Mouse (Mus musculus) adrenal gland, adult 18-20 months (tissue): ENCODE measurements around the gene Supt6. TPM values are rescaled to one million over a fixed set of nuclear protein-coding genes. Genes with fewer than 3 reads are reported as not detected.

Experiments used
- DNase-seq, 2 experiments: peaks; one replicate each; pipeline ENCODE4 v3.0.0; 2021 to 2022; ENCODE audit warnings: low spot score in 2 of 2
- total RNA-seq, 2 experiments: library from RNA; stranded (reverse); gene quantifications; 1 replicate in 1 of 2; 2 replicates in 1 of 2; pipeline ENCODE4 v1.2.3; 2021

Gene Supt6
- total RNA-seq, 2 experiments from 2014 or later = 71.5 to 85.0 TPM

DNA sequence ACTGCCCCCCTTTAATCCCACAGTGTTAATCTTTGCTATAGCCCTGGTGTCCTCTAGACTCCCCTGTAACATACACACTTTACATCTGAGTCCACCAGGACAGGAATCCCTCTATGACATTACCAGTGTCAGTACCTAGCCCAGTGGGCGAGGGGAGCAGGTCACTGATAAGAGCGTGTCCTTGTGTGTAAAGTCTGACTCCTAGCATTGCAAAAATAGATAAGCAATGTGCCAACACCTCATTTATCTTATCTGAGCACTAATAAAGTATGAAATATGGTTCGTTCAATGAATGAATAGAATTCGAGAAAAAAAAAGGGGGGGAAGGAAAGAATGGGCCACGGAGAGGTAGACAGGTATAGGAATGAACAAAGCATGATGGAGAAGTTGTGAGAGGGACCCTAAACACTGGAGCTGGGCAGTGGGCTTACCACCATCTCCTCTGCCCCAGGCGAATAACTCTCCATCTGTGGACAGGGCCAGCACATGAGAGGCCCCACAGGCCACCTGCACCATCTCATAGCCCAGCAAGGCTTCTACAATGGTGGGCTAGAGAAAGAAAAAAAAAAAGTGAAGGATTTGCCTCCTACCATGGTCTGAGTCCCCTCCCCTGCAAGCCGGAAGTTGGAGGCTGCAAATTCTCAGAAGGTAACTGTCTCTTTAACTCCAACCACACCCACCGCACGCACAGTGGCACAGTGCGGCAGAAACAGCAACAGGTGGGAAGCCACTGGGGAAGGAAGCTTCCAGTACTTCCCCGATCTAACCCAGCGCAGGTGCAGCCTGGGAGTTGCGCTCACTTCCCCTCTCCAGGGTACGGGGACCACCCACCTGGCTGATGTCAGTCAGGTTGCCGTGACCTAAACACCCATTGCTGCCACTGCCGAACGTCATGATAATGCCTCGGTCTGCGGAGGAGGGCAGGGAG is 77.0 kb downstream of the Supt6 start:
- DNase-seq = no peak

DNA sequence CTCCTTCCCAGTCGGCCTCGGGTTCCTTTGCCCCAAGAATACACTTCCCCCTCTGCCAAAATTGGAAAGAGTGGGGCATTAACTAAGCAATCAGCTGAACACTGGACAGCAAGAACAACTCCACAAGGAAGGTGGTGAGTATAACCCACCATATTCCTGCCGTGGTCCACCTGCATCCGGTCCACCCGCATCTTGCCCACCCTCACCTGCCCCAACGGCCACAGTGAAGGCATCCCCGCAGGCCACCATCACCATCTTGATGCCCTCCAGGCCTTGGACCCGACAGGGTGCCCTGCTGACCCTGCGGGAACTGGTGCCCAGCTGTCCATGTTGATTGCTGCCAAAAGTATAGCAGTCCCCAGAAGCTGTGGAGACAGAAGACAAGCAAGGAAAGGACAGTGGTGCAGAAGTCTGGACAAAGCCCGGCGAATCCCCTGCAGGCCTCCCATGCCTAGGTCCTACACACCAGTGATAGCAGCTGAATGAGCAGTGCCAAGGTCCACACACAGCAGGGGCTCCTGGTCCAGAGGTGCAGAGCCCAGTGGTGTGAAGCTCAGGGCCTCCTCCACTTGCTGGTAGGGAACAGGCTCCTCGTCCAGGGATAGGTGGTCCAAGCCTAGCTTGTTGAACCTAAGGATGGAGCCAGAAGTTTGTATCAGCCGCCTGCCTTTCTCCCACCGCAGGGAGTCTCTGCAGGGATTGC is 78.4 kb downstream of the Supt6 start:
- DNase-seq = no peak

DNA sequence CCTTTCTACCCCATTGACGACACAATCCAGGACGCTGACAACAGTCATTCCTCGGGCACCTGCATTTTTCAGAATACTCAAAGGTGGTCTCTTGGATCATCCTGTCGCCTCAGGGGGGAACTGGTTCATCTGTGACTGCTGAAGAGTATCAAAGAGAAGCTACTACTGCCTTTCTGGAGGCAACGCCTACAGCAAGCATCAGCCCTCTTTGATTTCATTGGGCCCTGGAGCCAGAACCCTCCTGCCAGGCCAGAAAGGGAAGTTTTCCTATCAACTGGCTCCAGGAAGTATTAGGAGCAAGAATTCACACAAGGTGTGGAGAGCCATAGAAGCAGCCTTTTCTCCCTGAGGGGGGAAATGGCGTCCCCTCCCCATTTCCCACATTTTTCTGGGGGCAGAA is 79.1 kb downstream of the Supt6 start:
- no peak for DNase-seq

DNA sequence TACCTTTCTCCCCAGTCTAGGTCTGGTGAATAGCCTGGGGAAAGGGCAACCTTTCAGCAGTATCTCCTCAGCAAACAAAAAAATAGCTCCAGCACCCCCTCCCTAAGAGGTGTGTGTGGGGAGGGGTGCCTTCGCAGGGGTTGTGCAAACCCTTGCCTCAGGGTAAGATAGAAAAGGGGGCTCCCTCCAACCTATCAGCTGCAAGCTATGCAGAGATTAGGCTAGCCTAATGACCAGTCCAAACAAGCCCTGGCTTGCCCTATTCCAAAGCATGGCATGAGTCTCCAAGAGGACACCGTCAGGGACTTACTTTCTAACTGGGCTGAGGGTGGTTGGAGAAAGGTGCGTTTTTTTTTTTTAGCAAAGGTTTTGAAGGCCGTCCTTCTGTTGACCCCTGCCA is 79.6 kb downstream of the Supt6 start:
- no peak for DNase-seq

DNA sequence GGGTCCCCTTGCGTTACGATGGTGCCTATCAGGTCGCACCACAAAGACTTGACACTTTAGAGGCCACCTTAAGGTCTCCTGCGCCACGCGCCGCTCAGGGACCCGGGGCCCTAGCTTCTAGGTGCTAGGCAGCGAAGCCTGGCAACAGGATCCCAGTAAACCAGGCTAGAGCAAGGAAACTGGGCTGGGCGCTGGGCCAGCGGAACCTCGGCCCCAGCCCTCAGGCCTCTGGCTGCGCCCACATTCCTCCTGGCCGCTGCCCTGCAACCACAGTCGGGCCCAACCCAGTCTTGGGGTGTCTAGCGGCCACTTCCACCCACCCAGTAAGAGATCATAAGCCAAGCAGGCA is 80.1 kb downstream of the Supt6 start:
- DNase-seq = peak in 1 of 2 experiments; percentile 51

DNA sequence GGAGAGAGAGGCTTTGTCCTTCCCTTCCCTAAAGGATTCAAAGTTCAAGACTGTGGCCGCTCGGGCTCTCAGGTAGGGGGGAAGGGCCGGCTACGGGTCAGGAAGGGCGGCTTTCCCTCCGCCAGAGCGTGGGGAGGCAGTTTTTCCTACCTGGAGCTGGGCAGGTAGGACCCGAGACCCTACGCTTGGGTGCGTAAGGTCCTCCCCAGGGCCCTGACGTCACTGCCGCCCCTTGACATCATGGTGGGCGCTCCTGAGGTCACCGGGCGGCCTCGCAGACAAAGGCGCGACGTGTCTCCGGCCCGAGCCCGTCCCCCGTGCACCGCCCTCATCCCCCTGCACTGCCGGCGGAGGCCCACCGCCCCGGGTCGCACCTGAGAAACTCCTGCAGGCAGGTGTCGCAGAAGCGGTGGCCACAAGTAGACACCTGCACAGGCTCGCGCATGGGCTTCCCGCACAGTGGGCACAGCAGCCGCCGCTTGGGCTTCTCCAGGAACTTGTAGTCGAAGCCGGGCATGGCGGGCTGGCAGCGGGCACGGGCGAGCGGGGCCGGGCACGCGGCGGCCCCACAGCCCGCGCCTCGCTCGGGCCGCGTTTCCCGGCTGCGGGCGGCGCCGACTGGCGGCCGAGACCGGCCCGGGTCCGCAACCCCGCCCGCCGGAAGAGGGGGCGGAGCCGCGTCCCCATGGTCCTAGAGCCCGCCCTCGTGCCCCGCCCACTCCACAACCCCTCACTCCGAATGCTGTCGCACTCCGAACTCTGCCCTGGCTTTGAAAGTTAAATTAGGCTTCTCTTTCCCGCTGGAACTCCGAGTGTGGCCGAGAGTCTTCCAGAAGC is 80.6 kb downstream of the Supt6 start, which contains the start of gene Traf4:
Gene Traf4, minus strand, starts transcription at position 666 of the 837 bp plus-strand sequence.
- DNase-seq = peak; percentile 83 to 85

DNA sequence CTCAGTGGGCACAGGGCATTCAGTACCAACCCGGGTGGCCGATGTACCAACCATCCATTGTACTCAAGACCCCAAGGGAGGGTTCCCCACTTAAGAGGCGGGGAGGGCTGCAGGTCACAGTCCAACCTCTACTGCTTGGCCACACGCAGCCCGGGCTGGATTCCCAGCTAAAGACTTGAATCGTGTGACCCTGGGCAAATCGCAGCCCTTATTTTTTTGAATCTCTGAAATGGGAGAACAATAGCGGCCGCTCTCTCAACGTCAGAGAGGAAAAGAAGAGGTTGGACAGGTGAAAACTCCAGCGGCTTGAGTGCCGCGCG is 81.2 kb downstream of the Supt6 start:
- no peak for DNase-seq

DNA sequence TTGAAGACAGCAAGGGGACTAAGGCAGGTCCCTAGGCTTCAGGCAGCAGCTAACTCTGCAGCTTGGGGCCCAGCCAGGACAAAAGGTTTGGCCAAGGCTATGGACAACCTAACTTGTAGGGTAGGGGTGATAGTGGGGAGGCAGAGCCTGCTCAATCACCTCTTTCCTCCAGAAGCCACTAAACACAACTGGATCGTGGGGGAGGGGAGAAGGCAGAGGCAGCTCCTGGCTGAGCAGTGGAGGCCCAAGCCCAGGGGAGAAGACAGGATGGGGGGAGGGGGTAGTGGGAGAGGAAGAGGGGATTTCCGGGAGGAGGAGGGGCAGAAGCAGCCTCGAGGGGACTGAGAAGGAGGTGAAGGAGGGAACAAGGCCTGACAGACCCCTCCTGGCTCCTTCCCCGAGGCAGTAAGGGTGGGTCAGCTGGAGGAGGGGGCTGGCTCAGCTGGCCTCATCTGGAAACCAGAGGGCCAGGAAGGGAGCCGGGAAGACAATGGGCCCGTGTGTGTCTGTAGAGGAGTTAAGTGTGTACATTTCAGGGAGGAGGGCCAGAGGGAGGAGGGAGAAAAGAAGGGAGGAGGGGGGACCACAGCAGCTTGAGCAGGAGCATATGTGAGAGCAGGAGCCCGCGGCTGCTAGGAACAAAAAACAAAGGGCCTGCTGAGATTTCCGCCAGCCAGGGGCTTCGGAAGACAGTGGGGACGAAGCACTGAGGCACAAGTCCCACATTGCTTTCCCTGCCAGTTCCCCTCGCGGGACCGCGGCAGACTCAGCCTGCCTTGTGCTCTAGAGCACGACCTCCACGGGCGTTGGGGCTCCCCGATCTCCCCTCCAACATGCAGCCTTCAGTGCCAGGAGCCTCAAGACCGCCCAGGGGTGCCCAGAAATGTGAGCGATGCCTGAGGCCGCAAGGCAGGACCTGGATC is 81.8 kb downstream of the Supt6 start:
- DNase-seq = peak in 1 of 2 experiments; percentile 53

DNA sequence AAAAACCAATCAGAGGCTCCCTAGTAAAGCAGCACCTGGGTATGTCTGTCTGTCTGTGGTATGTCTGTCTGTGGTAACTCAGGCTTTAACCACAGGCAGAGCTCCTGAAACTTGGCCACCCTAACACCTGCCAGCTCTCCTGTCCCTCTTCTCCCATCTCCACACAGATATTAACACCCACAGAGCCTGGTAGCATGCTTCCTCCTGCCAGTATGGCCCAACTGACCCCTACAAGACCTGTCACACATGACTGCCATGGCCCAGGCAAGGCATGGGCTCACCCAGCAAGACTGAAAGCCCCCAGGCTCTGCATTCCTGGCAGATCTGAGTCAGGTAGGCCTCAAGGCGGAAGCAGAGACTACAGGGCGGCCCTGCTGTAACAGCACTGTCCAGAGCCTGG is 82.7 kb downstream of the Supt6 start:
- no peak for DNase-seq

DNA sequence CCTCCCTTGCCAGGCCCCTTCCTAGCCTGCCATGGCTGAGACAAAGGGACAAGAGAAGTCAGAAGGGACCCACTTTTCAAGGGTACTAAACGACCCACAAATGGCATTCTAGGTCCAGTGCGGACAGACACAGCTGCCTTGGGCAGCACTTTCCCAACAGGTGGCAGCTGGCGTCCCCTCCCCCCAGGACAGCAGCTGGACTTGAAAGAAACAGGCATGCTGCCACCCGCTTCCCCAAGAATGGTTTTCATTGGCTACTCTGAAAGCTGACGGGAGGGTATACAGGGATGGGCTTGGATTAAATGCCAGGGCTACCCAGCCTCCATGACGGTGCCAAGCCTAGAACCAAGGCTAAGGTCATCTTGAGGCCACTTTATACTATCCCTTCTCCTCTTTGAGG is 83.3 kb downstream of the Supt6 start:
- no peak for DNase-seq

DNA sequence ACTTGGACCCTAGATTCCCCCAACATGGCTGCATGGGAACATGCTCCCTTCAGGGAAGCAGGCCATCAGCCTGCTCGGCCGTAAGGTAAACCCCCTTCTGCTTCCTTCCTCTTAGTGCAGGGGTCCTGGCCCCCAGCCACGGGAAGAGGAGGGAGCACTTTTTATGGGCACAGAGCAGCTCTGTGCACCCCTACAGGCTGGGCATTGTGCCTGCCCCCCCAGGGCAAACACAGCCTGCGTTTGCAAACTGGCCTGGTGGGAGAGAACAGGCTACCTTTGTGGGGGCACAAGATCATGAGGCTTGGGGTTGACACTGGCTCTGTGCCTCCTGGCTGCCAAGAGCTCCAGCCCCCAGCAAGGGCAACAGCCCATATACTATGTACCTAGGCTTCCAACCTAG is 83.8 kb downstream of the Supt6 start:
- DNase-seq = no peak

DNA sequence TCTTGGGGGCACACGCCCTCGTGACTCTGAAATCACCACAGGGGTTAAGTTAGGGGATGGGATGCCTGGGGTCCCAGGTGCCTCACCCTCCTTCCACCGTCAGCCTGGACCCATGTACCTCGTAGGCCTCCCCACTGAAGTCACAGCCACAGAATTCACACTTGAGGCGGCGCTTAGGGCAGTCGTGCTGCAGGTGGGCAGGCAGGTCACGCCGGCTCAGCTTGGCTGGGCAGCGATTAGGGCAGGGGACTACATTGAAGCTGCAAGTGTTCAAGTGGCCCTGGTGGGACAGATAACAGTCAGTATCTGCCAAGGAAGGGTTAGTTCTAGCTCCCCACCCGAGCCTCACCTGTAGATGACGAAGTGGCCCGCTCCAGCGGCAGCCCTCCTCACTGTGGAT is 84.6 kb downstream of the Supt6 start:
- no peak for DNase-seq

DNA sequence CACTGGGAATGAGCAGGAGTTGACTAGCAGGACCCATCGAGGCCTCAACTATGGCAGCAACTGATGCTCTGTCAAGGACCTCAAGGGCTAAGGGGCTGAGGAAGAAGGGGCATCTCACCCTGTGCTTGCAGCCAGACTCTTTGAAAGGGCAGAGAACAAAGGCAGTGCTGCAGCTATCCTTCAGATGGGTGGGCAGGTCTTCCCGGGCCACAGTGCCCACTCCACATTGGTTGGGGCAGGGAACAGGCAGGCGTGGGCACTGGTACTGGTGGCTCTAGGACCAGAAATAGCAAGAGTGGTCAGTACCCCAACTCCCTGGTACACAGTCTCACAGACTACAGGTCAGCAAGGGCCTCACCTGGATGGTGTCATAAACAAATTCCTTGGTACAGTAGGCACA is 85.1 kb downstream of the Supt6 start:
- no peak for DNase-seq

DNA sequence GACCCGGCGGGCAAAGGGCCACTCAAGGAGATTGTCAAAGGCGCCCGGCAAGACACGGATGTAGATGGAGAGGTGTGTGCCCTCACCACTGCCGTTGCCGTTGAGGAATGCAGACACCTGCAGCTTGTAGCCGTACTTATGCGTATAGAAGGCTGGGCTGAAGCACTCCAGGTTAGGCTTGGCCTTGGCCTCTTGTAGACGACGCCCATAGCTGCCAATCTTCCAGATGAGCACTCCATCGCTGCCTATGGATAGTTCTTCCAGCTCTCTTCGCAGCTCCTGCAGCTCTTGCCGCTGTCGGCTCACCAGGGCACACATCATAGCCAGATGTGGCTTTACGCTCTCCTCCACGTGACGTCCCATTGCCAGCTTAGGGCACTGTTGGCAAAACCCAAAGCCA is 85.6 kb downstream of the Supt6 start:
- DNase-seq = no peak

DNA sequence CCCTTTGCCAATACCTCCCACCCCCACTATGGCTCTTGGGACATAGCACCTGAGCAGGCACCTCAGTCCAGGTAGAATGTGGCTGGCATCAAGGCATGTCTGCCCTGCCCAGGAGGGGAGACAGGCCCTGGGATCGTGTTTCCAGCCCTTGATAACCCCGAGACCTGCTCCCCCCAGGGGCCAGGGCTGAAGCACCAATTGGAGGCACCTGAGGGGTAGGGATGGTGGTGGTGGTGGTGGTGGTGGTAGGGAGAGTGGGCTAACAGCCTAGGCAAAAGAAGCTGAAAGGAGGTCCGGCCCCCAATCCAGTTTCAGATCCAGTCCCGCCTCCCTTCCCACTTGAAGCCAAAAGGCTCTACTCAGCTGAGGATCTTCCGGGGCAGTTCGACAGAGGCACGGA is 86.2 kb downstream of the Supt6 start:
- DNase-seq = no peak

DNA sequence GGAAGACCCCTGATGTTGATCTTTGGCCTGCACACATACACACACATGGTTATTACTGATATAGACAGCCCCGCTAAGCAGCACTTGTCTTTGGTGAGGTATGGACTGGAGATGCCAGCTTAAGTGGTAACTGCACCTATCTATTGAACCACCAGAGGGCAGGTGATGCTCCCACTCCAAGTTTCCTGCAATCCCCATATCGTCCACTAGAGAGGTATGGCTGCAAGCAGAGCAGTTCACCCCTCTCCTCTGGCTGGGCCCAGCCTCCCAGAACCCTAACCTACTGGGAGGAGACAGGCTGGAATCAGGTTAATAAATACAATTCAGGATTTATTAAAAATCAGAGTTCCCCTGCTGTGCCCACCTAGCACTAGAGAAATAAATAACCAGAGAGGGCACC is 86.7 kb downstream of the Supt6 start:
- DNase-seq = peak in 1 of 2 experiments; percentile 63
